9 mouse cellular contexts compared by ENCODE assay signal in the genomic region with DNA sequence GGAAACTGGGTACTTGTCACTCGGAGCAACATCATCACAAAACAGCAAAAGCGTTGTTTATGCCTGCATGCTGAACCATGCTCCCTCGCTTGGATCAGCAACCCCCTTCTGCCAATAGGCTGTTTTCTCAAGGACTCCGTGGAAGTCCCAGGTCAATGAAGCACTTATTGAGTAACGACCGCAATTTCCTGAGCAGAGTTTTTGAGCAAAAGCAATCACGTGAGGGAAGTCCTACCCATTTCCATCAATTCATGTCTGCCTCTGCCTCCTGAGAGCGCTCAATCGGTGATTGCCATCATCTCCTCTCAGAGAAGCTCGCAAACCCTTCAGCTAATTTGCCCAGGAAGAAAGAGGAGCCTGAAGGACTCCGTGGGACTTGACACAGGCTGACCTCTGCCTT.
A peak's percentile ranks its signal among the peaks of the same experiment; 100 is the strongest.
DNase-seq lines count a peak whose midpoint lies in the region; ATAC-seq and TF ChIP-seq lines count a peak whose summit lies in the region.
"Had no signal": no experiment of that assay in that cellular context is flagged by ENCODE, and none has a peak within 500 bp of the region (broad histone marks: within the 10 kb centered on the region; RNA-seq: fewer than 3 reads in every experiment).

No protein-coding gene starts in this region.

- H3K27ac ChIP-seq in intestine, embryonic 16.5 days (ENCODE audit: low read length) = no peak overlapping the region
- H3K27ac ChIP-seq in intestine, embryonic 15.5 days = no peak overlapping the region
- H3K27ac ChIP-seq in heart, postnatal 0 days (ENCODE audit: low read depth) = no peak overlapping the region
- H3K27ac ChIP-seq: forebrain, embryonic 10.5 days; liver, embryonic 13.5 days had no signal

- 40% methylated on average over 11 of the region's 11 CpGs for WGBS in intestine, embryonic 16.5 days
- WGBS in intestine, embryonic 15.5 days = 41% methylated on average over 11 of the region's 11 CpGs
- 51% methylated on average over 11 of the region's 11 CpGs for WGBS in heart, postnatal 0 days

- no peaks in the 10 kb centered on the region for H3K4me1 ChIP-seq in intestine, embryonic 16.5 days (ENCODE audit: control insufficient read depth, insufficient read depth, low read length)
- H3K4me1 ChIP-seq in intestine, embryonic 15.5 days (replicated peaks) = 0 out of 2 replicates have a peak, but pooled peaks cover 2% of the 10 kb centered on the region
- no peaks in the 10 kb centered on the region for H3K4me1 ChIP-seq in heart, postnatal 0 days (ENCODE audit: control insufficient read depth, insufficient read depth)
- H3K4me1 ChIP-seq: liver, embryonic 13.5 days had no signal

- no peak for TF ChIP-seq EP300 in heart, postnatal 0 days (IDR thresholded peaks at IDR 0.05; ENCODE audit: low read depth)

- no peak for DNase-seq in heart, postnatal 0 days (ENCODE audit: low spot score)
- DNase-seq in lung, postnatal 25 days (ENCODE audit: low spot score) = peak; percentile 23
- DNase-seq in frontal cortex, postnatal 36 days (ENCODE audit: low spot score in 2 of 2) = no peak
- no peak for DNase-seq in layer of hippocampus, adult 18-20 months (ENCODE audit: low spot score in 2 of 2)
- DNase-seq: liver, embryonic 13.5 days had no signal

- no peak overlapping the region for H3K4me3 ChIP-seq in intestine, embryonic 16.5 days (ENCODE audit: low read length)
- H3K4me3 ChIP-seq in intestine, embryonic 15.5 days (replicated peaks) = no peak overlapping the region
- no peak overlapping the region for H3K4me3 ChIP-seq in heart, postnatal 0 days (ENCODE audit: low read depth, low read length)
- H3K4me3 ChIP-seq: forebrain, embryonic 10.5 days; liver, embryonic 13.5 days had no signal

- H3K27me3 ChIP-seq in intestine, embryonic 16.5 days (replicated peaks; ENCODE audit: control insufficient read depth, insufficient read depth, low read length) = 0 out of 2 replicates have a peak, but pooled peaks cover 2% of the 10 kb centered on the region
- H3K27me3 ChIP-seq in intestine, embryonic 15.5 days (replicated peaks) = no peaks in the 10 kb centered on the region
- H3K27me3 ChIP-seq in heart, postnatal 0 days (ENCODE audit: control insufficient read depth, insufficient read depth, low read length) = peaks cover 18% of the 10 kb centered on the region

- no peak overlapping the region for H3K9ac ChIP-seq in intestine, embryonic 16.5 days (ENCODE audit: low read depth, low read length)
- no peak overlapping the region for H3K9ac ChIP-seq in intestine, embryonic 15.5 days
- H3K9ac ChIP-seq in heart, postnatal 0 days (replicated peaks; ENCODE audit: low read depth, low read length) = no peak overlapping the region
- H3K9ac ChIP-seq: liver, embryonic 13.5 days had no signal

- no peak overlapping the region for H3K4me2 ChIP-seq in intestine, embryonic 16.5 days (ENCODE audit: low read depth, low read length)
- H3K4me2 ChIP-seq in intestine, embryonic 15.5 days (replicated peaks) = no peak overlapping the region
- H3K4me2 ChIP-seq in heart, postnatal 0 days (ENCODE audit: low read depth, low read length) = 0 out of 2 replicates have a peak overlapping the region, but pooled peaks have one; percentile 6
- H3K4me2 ChIP-seq: liver, embryonic 13.5 days had no signal

- TF ChIP-seq CTCF in heart, postnatal 0 days (IDR thresholded peaks at IDR 0.05; ENCODE audit: low read depth) = no peak

- 0 out of 2 replicates have a peak, but pooled peaks have one; percentile 36 for ATAC-seq in intestine, embryonic 16.5 days
- ATAC-seq in intestine, embryonic 15.5 days = no peak
- ATAC-seq in common myeloid progenitor, adult 5-6 weeks (replicated peaks; ENCODE audit: low read depth, poor library complexity, severe bottlenecking) = peak; percentile 34; the same call in 1 of the 2 replicates
- no peak for ATAC-seq in heart, postnatal 0 days (ENCODE audit: insufficient read depth, low read depth)

- no peaks in the 10 kb centered on the region for H3K9me3 ChIP-seq in intestine, embryonic 16.5 days (ENCODE audit: control insufficient read depth, low read length)
- H3K9me3 ChIP-seq in intestine, embryonic 15.5 days = no peaks in the 10 kb centered on the region
- H3K9me3 ChIP-seq in heart, postnatal 0 days (replicated peaks; ENCODE audit: control insufficient read depth, low read length) = no peaks in the 10 kb centered on the region
- H3K9me3 ChIP-seq: forebrain, embryonic 10.5 days; liver, embryonic 13.5 days had no signal

- no peaks in the 10 kb centered on the region for H3K36me3 ChIP-seq in intestine, embryonic 16.5 days (ENCODE audit: control insufficient read depth, insufficient read depth, low read length)
- H3K36me3 ChIP-seq in intestine, embryonic 15.5 days = no peaks in the 10 kb centered on the region
- H3K36me3 ChIP-seq in heart, postnatal 0 days (replicated peaks; ENCODE audit: control insufficient read depth, insufficient read depth, low read length) = no peaks in the 10 kb centered on the region
- H3K36me3 ChIP-seq: forebrain, embryonic 10.5 days; liver, embryonic 13.5 days had no signal

Comparison
In these comparisons a context has a peak if more than half of its experiments do, and no peak if none do; other contexts are left out.
1. ATAC-seq: peak in intestine, embryonic 16.5 days (single experiment) and common myeloid progenitor, adult 5-6 weeks (single experiment); none in intestine, embryonic 15.5 days (single experiment) and heart, postnatal 0 days (single experiment).